Comparison of ENCODE assay signal across 8 mouse cellular contexts in the genomic region with DNA sequence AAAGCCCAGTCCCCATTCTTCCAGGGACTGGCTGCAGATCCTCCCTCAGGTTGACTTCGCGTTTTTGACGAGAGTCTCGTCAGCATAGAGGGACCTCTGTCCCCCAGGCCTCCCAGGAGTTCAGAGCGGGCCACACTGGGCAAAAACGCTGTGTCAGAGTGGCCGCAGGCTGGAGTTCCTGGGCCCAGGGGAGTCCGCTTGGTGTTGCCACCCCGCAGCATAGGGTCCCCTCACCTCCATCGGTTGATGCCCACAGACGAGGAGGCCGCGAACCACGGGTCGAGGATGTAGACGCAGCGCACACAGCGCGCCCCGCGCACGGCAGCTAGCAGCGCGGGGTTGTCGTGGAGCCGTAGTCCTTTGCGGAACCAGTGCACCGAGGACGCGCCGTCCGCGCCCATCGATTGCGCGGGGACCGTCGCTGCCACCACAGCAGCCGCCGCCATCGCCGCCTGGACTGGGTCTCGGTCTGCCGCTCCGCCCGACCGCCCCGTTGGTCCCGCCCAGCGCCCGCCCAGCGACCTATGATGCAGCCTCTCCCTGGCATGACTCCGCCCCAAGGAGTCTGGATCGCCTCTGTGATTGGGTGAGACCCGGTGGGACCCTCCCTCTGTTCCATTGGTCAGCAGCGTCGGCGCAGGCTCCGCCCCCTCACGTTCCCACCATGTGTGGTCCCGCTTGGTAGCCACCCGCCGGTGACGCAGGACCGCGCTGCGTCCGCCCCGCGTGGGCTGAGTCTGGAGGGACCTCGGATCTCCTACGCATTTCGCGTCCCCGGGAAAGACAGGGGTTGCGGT. TPM values are rescaled to one million over a fixed set of nuclear protein-coding genes. Genes with fewer than 3 reads are reported as not detected.
A peak's percentile ranks its signal among the peaks of the same experiment; 100 is the strongest.
DNase-seq lines count a peak whose midpoint lies in the region; ATAC-seq and TF ChIP-seq lines count a peak whose summit lies in the region.

Cry2 (minus strand) TSS at position 466 of the 797 bp plus-strand sequence.

- no peak for TF ChIP-seq CTCF in CH12.LX (conservative IDR thresholded peaks at IDR 0.05 in 1 of 2, IDR thresholded peaks at IDR 0.05 in 1 of 2; ENCODE audit: low read depth in 2 of 2, low read length in 2 of 2)

- peak; percentile 98 for DNase-seq in CH12.LX (ENCODE audit: extremely low read depth)
- peak; percentile 99 for DNase-seq in c-Kit-positive CD71-positive TER-119-negative erythroid progenitor cells, embryonic 14.5 days (ENCODE audit: low read depth)
- peak; percentile 99 for DNase-seq in forebrain, embryonic 11.5 days (ENCODE audit: low spot score)
- peak; percentile 99 for DNase-seq in kidney, postnatal 36 days
- peak; percentile 99 for DNase-seq in telencephalon, adult 2 months (ENCODE audit: low read depth, low spot score)

- peaks cover 38% of the 10 kb centered on the region for H3K79me2 ChIP-seq in CH12.LX (replicated peaks; ENCODE audit: control insufficient read depth, extremely low read depth, insufficient read depth, poor library complexity, severe bottlenecking)

- TF ChIP-seq RAD21 in CH12.LX (IDR thresholded peaks at IDR 0.05; ENCODE audit: low read depth, low read length): no peak

- WGBS in forebrain, embryonic 11.5 days: under 1% methylated on average over 75 of the region's 76 CpGs
- whole genome bisulfite sequencing in heart, embryonic 16.5 days: under 1% methylated on average over 67 of the region's 76 CpGs
- WGBS in liver, embryonic 15.5 days (ENCODE audit: insufficient replicate concordance): under 1% methylated on average over 76 of the region's 76 CpGs
- WGBS in neural tube, embryonic 12.5 days: under 1% methylated on average over 75 of the region's 76 CpGs

- H3K4me3 ChIP-seq in CH12.LX (replicated peaks in 1 of 3; ENCODE audit: low read depth in 2 of 3, low read length in 2 of 3, poor library complexity in 1 of 3): peak within 1 kb of the TSS; percentile 90 to 100 (median 92)
- H3K4me3 ChIP-seq in forebrain, embryonic 11.5 days (ENCODE audit: low read depth, low read length): peak within 1 kb of the TSS; percentile 66
- peak within 1 kb of the TSS; percentile 80 for H3K4me3 ChIP-seq in heart, embryonic 16.5 days (ENCODE audit: low read length)
- H3K4me3 ChIP-seq in liver, embryonic 15.5 days (replicated peaks): peak within 1 kb of the TSS; percentile 82
- peak within 1 kb of the TSS; percentile 91 for H3K4me3 ChIP-seq in neural tube, embryonic 12.5 days

- H3K4me2 ChIP-seq in CH12.LX (ENCODE audit: insufficient read depth, low read depth, poor library complexity, severe bottlenecking): peak within 1 kb of the TSS; percentile 97
- peak within 1 kb of the TSS; percentile 84 for H3K4me2 ChIP-seq in forebrain, embryonic 11.5 days (ENCODE audit: low read depth, low read length, severe bottlenecking)
- H3K4me2 ChIP-seq in heart, embryonic 16.5 days (ENCODE audit: low read depth, low read length): peak within 1 kb of the TSS; percentile 92
- peak within 1 kb of the TSS; percentile 99 for H3K4me2 ChIP-seq in liver, embryonic 15.5 days
- peak within 1 kb of the TSS; percentile 81 for H3K4me2 ChIP-seq in neural tube, embryonic 12.5 days (replicated peaks)

- peak within 1 kb of the TSS; percentile 87 for H3K9ac ChIP-seq in CH12.LX (ENCODE audit: insufficient read depth, low read depth)
- H3K9ac ChIP-seq in forebrain, embryonic 11.5 days (ENCODE audit: low read length): peak within 1 kb of the TSS; percentile 70
- H3K9ac ChIP-seq in heart, embryonic 16.5 days (ENCODE audit: low read length): peak within 1 kb of the TSS; percentile 82
- peak within 1 kb of the TSS; percentile 92 for H3K9ac ChIP-seq in liver, embryonic 15.5 days
- H3K9ac ChIP-seq in neural tube, embryonic 12.5 days: peak within 1 kb of the TSS; percentile 92

- TF ChIP-seq POLR2A in CH12.LX (IDR thresholded peaks at IDR 0.05; ENCODE audit: low read depth, low read length): peak; percentile 90

- H3K9me3 ChIP-seq in CH12.LX (replicated peaks; ENCODE audit: low read length): peaks cover 6% of the 10 kb centered on the region
- no peaks in the 10 kb centered on the region for H3K9me3 ChIP-seq in forebrain, embryonic 11.5 days (ENCODE audit: control insufficient read depth, low read length)
- H3K9me3 ChIP-seq in heart, embryonic 16.5 days (replicated peaks; ENCODE audit: control insufficient read depth, low read length): no peaks in the 10 kb centered on the region
- H3K9me3 ChIP-seq in liver, embryonic 15.5 days (replicated peaks): no peaks in the 10 kb centered on the region
- no peaks in the 10 kb centered on the region for H3K9me3 ChIP-seq in neural tube, embryonic 12.5 days

- in situ Hi-C loops in CH12.LX (cut with MboI; ENCODE audit: low pct_ligation_motif_present, low pct_unique_long_range_greater_than_20kb, low sequenced_read_pairs): loop anchor here (5.0 kb wide), 1 partner anchor 446 kb away; no protein-coding TSS in a partner anchor

- dilution Hi-C loops in CH12.LX (cut with MboI; ENCODE audit: extremely low pct_ligation_motif_present, extremely low pct_unique_long_range_greater_than_20kb, low sequenced_read_pairs): no loop called here

- peaks cover 11 to 44% of the 10 kb centered on the region in 2 experiments for H3K4me1 ChIP-seq in CH12.LX (ENCODE audit: control insufficient read depth in 1 of 2, insufficient read depth in 2 of 2)
- H3K4me1 ChIP-seq in forebrain, embryonic 11.5 days (replicated peaks; ENCODE audit: control insufficient read depth, insufficient read depth, low read length): peaks cover 11% of the 10 kb centered on the region
- peaks cover 44% of the 10 kb centered on the region for H3K4me1 ChIP-seq in heart, embryonic 16.5 days (ENCODE audit: control insufficient read depth, insufficient read depth, low read length)
- peaks cover 70% of the 10 kb centered on the region for H3K4me1 ChIP-seq in liver, embryonic 15.5 days (replicated peaks)
- H3K4me1 ChIP-seq in neural tube, embryonic 12.5 days: peaks cover 31% of the 10 kb centered on the region

- H3K27ac ChIP-seq in CH12.LX (ENCODE audit: insufficient read depth, low read depth): peak within 1 kb of the TSS; percentile 50
- no peak within 1 kb of the TSS for H3K27ac ChIP-seq in forebrain, embryonic 11.5 days (ENCODE audit: low read depth, low read length)
- peak within 1 kb of the TSS; percentile 46; the same call in 1 of the 2 replicates for H3K27ac ChIP-seq in heart, embryonic 16.5 days (ENCODE audit: low read length)
- H3K27ac ChIP-seq in liver, embryonic 15.5 days (replicated peaks): peak within 1 kb of the TSS; percentile 79
- H3K27ac ChIP-seq in neural tube, embryonic 12.5 days: peak within 1 kb of the TSS; percentile 32; the same call in 1 of the 2 replicates

- TF ChIP-seq EP300 in CH12.LX (IDR thresholded peaks at IDR 0.05; ENCODE audit: low read length): no peak

- peaks cover 6% of the 10 kb centered on the region for H3K27me3 ChIP-seq in CH12.LX (replicated peaks)
- H3K27me3 ChIP-seq in forebrain, embryonic 11.5 days (ENCODE audit: control insufficient read depth, insufficient read depth, low read length): no peaks in the 10 kb centered on the region
- H3K27me3 ChIP-seq in heart, embryonic 16.5 days (ENCODE audit: control insufficient read depth, insufficient read depth, low read length): no peaks in the 10 kb centered on the region
- no peaks in the 10 kb centered on the region for H3K27me3 ChIP-seq in liver, embryonic 15.5 days
- peaks cover 3% of the 10 kb centered on the region for H3K27me3 ChIP-seq in neural tube, embryonic 12.5 days (replicated peaks)

- peak; percentile 99 for ATAC-seq in forebrain, embryonic 11.5 days (replicated peaks; ENCODE audit: low FRiP score)
- peak; percentile 99 for ATAC-seq in heart, embryonic 16.5 days (replicated peaks; ENCODE audit: extremely low read depth, insufficient read depth, low FRiP score)
- peak; percentile 94 for ATAC-seq in liver, embryonic 15.5 days (ENCODE audit: insufficient read depth)
- peak; percentile 97 for ATAC-seq in neural tube, embryonic 12.5 days (ENCODE audit: low FRiP score, low read depth)

- peaks cover 7 to 34% of the 10 kb centered on the region in 2 experiments for H3K36me3 ChIP-seq in CH12.LX (replicated peaks in 1 of 2; ENCODE audit: control insufficient read depth in 1 of 2, insufficient read depth in 1 of 2, low read length in 1 of 2)
- no peaks in the 10 kb centered on the region for H3K36me3 ChIP-seq in forebrain, embryonic 11.5 days (ENCODE audit: control insufficient read depth, insufficient read depth, low read length)
- H3K36me3 ChIP-seq in heart, embryonic 16.5 days (ENCODE audit: control insufficient read depth, insufficient read depth): no peaks in the 10 kb centered on the region
- H3K36me3 ChIP-seq in liver, embryonic 15.5 days (replicated peaks): no peaks in the 10 kb centered on the region
- H3K36me3 ChIP-seq in neural tube, embryonic 12.5 days: no peaks in the 10 kb centered on the region

TF ChIP-seq in CH12.LX, 34 proteins besides CTCF, POLR2A, EP300 and RAD21 (continues in another document):
- TF ChIP-seq KAT2A (IDR thresholded peaks at IDR 0.05; ENCODE audit: insufficient replicate concordance, low read length) (0 out of 2 replicates have a peak, but pooled peaks have one; percentile 14), MYC (IDR thresholded peaks at IDR 0.05; ENCODE audit: low read depth, low read length) (peak; percentile 83), GABPA (IDR thresholded peaks at IDR 0.05; ENCODE audit: insufficient replicate concordance, low read depth, low read length) (no peak), ELF1 (IDR thresholded peaks at IDR 0.05; ENCODE audit: low read depth, low read length) (no peak; the same call in 1 of the 2 replicates), MAX (IDR thresholded peaks at IDR 0.05; ENCODE audit: low read length) (peak; percentile 97), MAFK (IDR thresholded peaks at IDR 0.05; ENCODE audit: insufficient replicate concordance, low read length) (no peak), POLR2AphosphoS2 (IDR thresholded peaks at IDR 0.05; ENCODE audit: low read depth, low read length) (peak; percentile 37; the same call in 1 of the 2 replicates), TBP (conservative IDR thresholded peaks at IDR 0.05; ENCODE audit: low read depth, low read length) (no peak), USF2 (conservative IDR thresholded peaks at IDR 0.05; ENCODE audit: low read depth, low read length) (no peak), NELFE (IDR thresholded peaks at IDR 0.05; ENCODE audit: low read depth, low read length) (peak; percentile 63; the same call in 1 of the 2 replicates), MXI1 (IDR thresholded peaks at IDR 0.05; ENCODE audit: low read depth, low read length) (peak; percentile 94), BHLHE40 (IDR thresholded peaks at IDR 0.05; ENCODE audit: low read depth, low read length) (peak; percentile 99), SMC3 (IDR thresholded peaks at IDR 0.05; ENCODE audit: low read depth, low read length) (no peak)

RNA-seq across cellular contexts. Expression of gene Cry2, which starts in this region (rescaled TPM):
- total RNA-seq in CH12.LX (2012; rRNA removed) (8.8 and 12.7 TPM in 2 replicates), CH12.LX (2014; rRNA removed) (3.7 and 4.3 TPM in 2 replicates)
- polyA plus RNA-seq in CH12.LX (2012; ENCODE audit: insufficient read length, low read depth): 15.2 and 15.9 TPM in 2 replicates
- 24.0 and 25.5 TPM in 2 replicates for polyA plus RNA-seq in forebrain, embryonic 11.5 days (2014; fragmentation: Nextera tagmentation; extraction: Ambion mirVana)
- 18.4 and 18.6 TPM in 2 replicates for polyA plus RNA-seq in heart, embryonic 16.5 days (2015; fragmentation: Nextera tagmentation; extraction: Ambion mirVana)
- polyA plus RNA-seq in liver, embryonic 15.5 days (2015; fragmentation: Nextera tagmentation; extraction: Ambion mirVana): 11.2 and 14.6 TPM in 2 replicates
- 32.7 and 33.6 TPM in 2 replicates for polyA plus RNA-seq in neural tube, embryonic 12.5 days (2016; fragmentation: Nextera tagmentation; extraction: Ambion mirVana)
